Mouse (Mus musculus) intestine, embryonic 14.5 days (tissue): Measurements from ENCODE around the gene Selenos. TPM values are rescaled to one million over a fixed set of nuclear protein-coding genes. Genes with fewer than 3 reads are reported as not detected.

ENCODE experiments used
- ATAC-seq: fragments of 200-750 bp; cut with Nextera tagmentation; replicated peaks from 2 replicates; pipeline ENCODE4 v1.8.0; 2017; ENCODE audit warnings: low read depth, moderate number of reproducible peaks, moderate TSS enrichment, moderate library complexity; ENCODE audit not compliant: low FRiP score, low TSS enrichment
- DNase-seq: peaks from one replicate; pipeline ENCODE4 v3.0.0-alpha.2; 2018; ENCODE audit warnings: low spot score
- H3K27ac ChIP-seq: fragments of 300-500 bp; sonication (generic); 2 replicates; pipeline ENCODE4 v1.5.1; 2014; ENCODE audit warnings: low read depth, mild to moderate bottlenecking, control low read depth
- H3K27me3 ChIP-seq: fragments of 300-500 bp; sonication (generic); replicated peaks from 2 replicates; pipeline ENCODE4 v1.6.1; 2014; ENCODE audit warnings: low read length, control low read depth; ENCODE audit not compliant: control insufficient read depth, insufficient read depth
- H3K36me3 ChIP-seq: fragments of 300-500 bp; sonication (generic); 2 replicates; pipeline ENCODE4 v1.6.1; 2014; ENCODE audit warnings: low read length, control low read depth; ENCODE audit not compliant: control insufficient read depth, insufficient read depth
- H3K4me1 ChIP-seq: fragments of 300-500 bp; sonication (generic); replicated peaks from 2 replicates; pipeline ENCODE4 v1.6.1; 2014; ENCODE audit warnings: low read length, control low read depth, mixed read lengths; ENCODE audit not compliant: control insufficient read depth, insufficient read depth
- H3K4me2 ChIP-seq: fragments of 300-500 bp; sonication (generic); 2 replicates; pipeline ENCODE4 v1.6.1; 2014; ENCODE audit warnings: low read length
- H3K4me3 ChIP-seq: fragments of 300-500 bp; sonication (generic); 2 replicates; pipeline ENCODE4 v1.5.1; 2014; ENCODE audit warnings: low read depth, low read length, control low read depth, mixed read lengths
- H3K9ac ChIP-seq: fragments of 300-500 bp; sonication (generic); 2 replicates; pipeline ENCODE4 v1.6.1; 2014; ENCODE audit warnings: mild to moderate bottlenecking, low read length
- H3K9me3 ChIP-seq: fragments of 300-500 bp; sonication (generic); 2 replicates; pipeline ENCODE4 v1.6.1; 2016; ENCODE audit warnings: low read length, control low read depth; ENCODE audit not compliant: control insufficient read depth
- WGBS: fragments of 180-500 bp; shearing (Covaris S2); extraction: QIAGEN DNeasy Blood & Tissue Kit; methylation state at CpG from one replicate; pipeline ENCODE4 v1.1.7; 2014; 5-methylcytosine and 5-hydroxymethylcytosine counted together
- polyA plus RNA-seq: library from polyadenylated mRNA; unstranded; fragments of >200 nt; fragmentation: Nextera tagmentation; extraction: Ambion mirVana; gene quantifications from 2 replicates; pipeline ENCODE4 v1.2.1, GENCODE M21; 2014

The Selenos gene
- polyA plus RNA-seq, 1 experiment from 2014 or later, result 97.5 TPM

GRCm38 (mm10) chr7:66092656-66093055, 13.2 kb downstream of the Selenos start:
- Histone ChIP-seq H3K9me3 (no peaks in the 10 kb centered on the region), H3K27ac (no peak overlapping the region), H3K27me3 (no peaks in the 10 kb centered on the region), H3K4me3 (no peak overlapping the region), H3K4me1 (no peaks in the 10 kb centered on the region), H3K36me3 (peaks cover 43% of the 10 kb centered on the region), H3K9ac (no peak overlapping the region), H3K4me2 (no peak overlapping the region)
- DNase-seq (no peak), ATAC-seq (no peak)
- 87% methylated on average over 8 of the region's 8 CpGs for WGBS

DNA sequence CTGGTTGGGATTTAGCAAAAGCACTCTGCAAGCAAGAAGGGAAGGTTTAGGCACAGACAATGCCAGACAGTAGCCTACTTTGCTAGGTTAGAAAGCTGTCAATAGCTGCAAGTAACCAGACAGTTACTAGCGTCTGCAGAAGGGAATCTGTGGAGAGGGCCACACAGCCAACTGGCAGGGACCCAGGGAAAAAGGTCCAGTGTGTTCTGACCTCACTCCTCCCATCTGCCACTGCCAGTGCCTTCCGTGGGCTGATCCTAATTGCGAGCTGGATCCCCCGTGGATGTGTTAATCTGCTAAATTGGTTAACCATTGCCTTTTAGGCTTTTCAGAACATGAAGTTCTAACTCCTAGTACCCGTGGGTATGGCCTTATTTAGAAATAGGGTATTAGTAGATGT, 14.7 kb downstream of the Selenos start:
- no peaks in the 10 kb centered on the region for H3K27me3 ChIP-seq
- H3K4me2 ChIP-seq, result no peak overlapping the region
- H3K4me1 ChIP-seq, result no peaks in the 10 kb centered on the region
- no peaks in the 10 kb centered on the region for H3K9me3 ChIP-seq
- WGBS, result 71% methylated on average over 5 of the region's 5 CpGs
- DNase-seq (no peak), ATAC-seq (no peak)
- H3K4me3 ChIP-seq, result no peak overlapping the region
- H3K27ac ChIP-seq, result no peak overlapping the region
- H3K36me3 ChIP-seq, result peaks cover 28% of the 10 kb centered on the region
- no peak overlapping the region for H3K9ac ChIP-seq

- no peak overlapping the region for H3K4me2 ChIP-seq
- no peak overlapping the region for H3K4me3 ChIP-seq
- H3K9ac ChIP-seq, result no peak overlapping the region
- H3K9me3 ChIP-seq, result no peaks in the 10 kb centered on the region
- no peaks in the 10 kb centered on the region for H3K36me3 ChIP-seq
- no peak overlapping the region for H3K27ac ChIP-seq
- no peaks in the 10 kb centered on the region for H3K4me1 ChIP-seq
- DNase-seq (no peak), ATAC-seq (no peak)
- WGBS, result 79% methylated on average over 7 of the region's 7 CpGs
- H3K27me3 ChIP-seq, result no peaks in the 10 kb centered on the region; the same call in 1 of the 2 replicates
Measured at GRCm38 (mm10) chr7:66098803-66099202, 19.4 kb downstream of the Selenos start.

DNA sequence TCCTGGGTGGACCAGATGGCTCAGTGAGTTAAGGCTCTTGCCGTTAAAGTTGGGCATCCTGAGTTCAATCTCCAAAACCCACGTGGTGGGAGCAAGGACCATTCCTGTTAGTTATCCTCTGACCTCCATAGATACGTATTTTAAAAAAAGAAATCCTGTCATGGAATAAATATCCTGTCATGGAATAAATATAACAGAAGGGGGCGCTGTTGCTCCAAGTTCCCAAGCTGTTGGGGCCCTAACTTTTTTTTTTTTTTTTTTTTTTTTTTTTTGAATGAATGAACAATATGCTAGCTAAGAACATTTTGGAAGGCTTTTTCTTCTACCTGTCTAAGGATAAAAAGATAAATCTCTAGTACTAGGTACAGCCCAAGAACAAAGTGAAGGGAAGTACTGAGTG, 22.4 kb downstream of the Selenos start:
- no peak; the same call in 1 of the 2 replicates for ATAC-seq
- Histone ChIP-seq H3K36me3 (no peaks in the 10 kb centered on the region), H3K4me2 (no peak overlapping the region), H3K4me3 (no peak overlapping the region), H3K27me3 (no peaks in the 10 kb centered on the region; the same call in 1 of the 2 replicates), H3K9ac (no peak overlapping the region), H3K9me3 (no peaks in the 10 kb centered on the region), H3K4me1 (0 out of 2 replicates have a peak, but pooled peaks cover 7% of the 10 kb centered on the region), H3K27ac (no peak overlapping the region)
- DNase-seq, result no peak
- 4% methylated on average over 4 of the region's 4 CpGs for WGBS

DNA sequence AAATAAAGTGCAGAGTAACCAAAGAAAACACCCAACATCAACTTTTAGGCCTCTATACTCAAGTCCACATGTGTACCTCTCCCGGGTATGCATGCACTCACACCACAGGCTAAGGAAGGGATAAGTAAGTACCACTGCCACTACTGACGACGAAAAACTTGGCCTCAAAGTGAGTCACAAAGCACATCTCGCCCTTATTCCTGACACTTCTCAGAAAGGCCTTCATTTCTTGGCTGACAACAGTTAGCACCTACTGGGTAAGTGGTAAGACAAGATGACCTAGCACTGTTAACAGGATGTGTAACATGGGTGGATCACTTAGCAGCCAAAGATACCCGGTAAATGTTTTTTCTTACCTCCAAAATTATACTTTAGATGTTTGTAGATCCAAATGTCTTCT, 25.1 kb downstream of the Selenos start:
- WGBS, result 91% methylated on average over 5 of the region's 5 CpGs
- H3K4me3 ChIP-seq, result no peak overlapping the region
- H3K4me1 ChIP-seq, result 0 out of 2 replicates have a peak, but pooled peaks cover 7% of the 10 kb centered on the region
- H3K27me3 ChIP-seq, result no peaks in the 10 kb centered on the region; the same call in 1 of the 2 replicates
- H3K9me3 ChIP-seq, result no peaks in the 10 kb centered on the region
- no peak overlapping the region for H3K4me2 ChIP-seq
- no peak overlapping the region for H3K9ac ChIP-seq
- no peaks in the 10 kb centered on the region for H3K36me3 ChIP-seq
- ATAC-seq, result no peak
- no peak for DNase-seq
- no peak overlapping the region for H3K27ac ChIP-seq

DNA sequence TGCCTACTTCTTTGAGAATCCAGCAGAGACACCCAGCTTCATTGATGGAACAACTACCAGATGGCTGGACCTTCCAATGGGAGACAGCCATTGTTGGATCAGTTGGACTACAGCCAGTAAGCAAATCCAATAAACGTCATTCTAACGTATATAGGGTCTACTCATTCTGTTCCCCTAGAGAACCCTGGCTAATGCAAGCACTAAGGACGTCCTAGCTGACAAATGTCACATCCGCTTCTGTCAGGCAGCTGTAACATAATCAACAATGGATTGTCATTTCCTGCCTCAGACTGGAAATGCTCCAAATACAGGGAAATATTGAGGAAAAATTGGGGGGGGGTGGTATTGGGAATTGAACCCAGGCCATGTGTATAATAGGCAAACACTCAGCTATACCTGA, 26.3 kb downstream of the Selenos start:
- Histone ChIP-seq H3K9me3 (no peaks in the 10 kb centered on the region), H3K4me1 (0 out of 2 replicates have a peak, but pooled peaks cover 9% of the 10 kb centered on the region), H3K4me2 (no peak overlapping the region), H3K36me3 (no peaks in the 10 kb centered on the region), H3K9ac (no peak overlapping the region), H3K27me3 (no peaks in the 10 kb centered on the region; the same call in 1 of the 2 replicates), H3K27ac (no peak overlapping the region), H3K4me3 (no peak overlapping the region)
- ATAC-seq (no peak), DNase-seq (no peak)
- 54% methylated on average over 4 of the region's 4 CpGs for WGBS

GRCm38 (mm10) chr7:66106581-66107056, 27.2 kb downstream of the Selenos start:
- Histone ChIP-seq H3K4me2 (no peak overlapping the region), H3K4me1 (peaks cover 16% of the 10 kb centered on the region), H3K27me3 (no peaks in the 10 kb centered on the region), H3K4me3 (no peak overlapping the region), H3K36me3 (no peaks in the 10 kb centered on the region), H3K9me3 (no peaks in the 10 kb centered on the region), H3K27ac (no peak overlapping the region), H3K9ac (no peak overlapping the region)
- WGBS, result 65% methylated on average over 7 of the region's 7 CpGs
- no peak for ATAC-seq
- DNase-seq, result no peak

GRCm38 (mm10) chr7:66107206-66107605, 27.8 kb downstream of the Selenos start:
- H3K27ac ChIP-seq, result no peak overlapping the region
- 73% methylated on average over 11 of the region's 11 CpGs for WGBS
- no peak for DNase-seq
- no peak for ATAC-seq
- no peak overlapping the region for H3K4me3 ChIP-seq
- no peaks in the 10 kb centered on the region for H3K36me3 ChIP-seq
- no peaks in the 10 kb centered on the region for H3K9me3 ChIP-seq
- H3K4me1 ChIP-seq, result peaks cover 16% of the 10 kb centered on the region
- no peak overlapping the region for H3K4me2 ChIP-seq
- H3K27me3 ChIP-seq, result no peaks in the 10 kb centered on the region
- H3K9ac ChIP-seq, result no peak overlapping the region

GRCm38 (mm10) chr7:66107930-66108329, 28.5 kb downstream of the Selenos start:
- no peaks in the 10 kb centered on the region for H3K9me3 ChIP-seq
- ATAC-seq (no peak), DNase-seq (no peak)
- H3K4me1 ChIP-seq, result peaks cover 16% of the 10 kb centered on the region
- H3K4me3 ChIP-seq, result no peak overlapping the region
- H3K27ac ChIP-seq, result no peak overlapping the region
- 18% methylated on average over 7 of the region's 7 CpGs for WGBS
- no peak overlapping the region for H3K4me2 ChIP-seq
- H3K9ac ChIP-seq, result no peak overlapping the region
- no peaks in the 10 kb centered on the region for H3K27me3 ChIP-seq
- H3K36me3 ChIP-seq, result no peaks in the 10 kb centered on the region
